Mouse (Mus musculus): ENCODE measurements around the gene Kctd18. TPM values are rescaled to one million over a fixed set of nuclear protein-coding genes. Genes with fewer than 3 reads are reported as not detected.
"Not testable (repeated sequence)": the region's sequence is repeated elsewhere in the genome, so short reads cannot be mapped to it uniquely, and the experiment has no call there.

Gene Kctd18
- total RNA-seq (2018; cell fraction: chromatin; rRNA removed): 100 to 1,000 TPM in 8 of 26 experiments, 10 to 100 TPM in 18; 20.9 to 131 (median 68.6) TPM
- total RNA-seq (2018; cell fraction: cytosol; rRNA removed): 10 to 100 TPM in 11 of 26 experiments, 1 to 10 TPM in 15; 4.7 to 14.3 (median 9.0) TPM
- total RNA-seq (2018; cell fraction: nucleus; rRNA removed): 10 to 100 TPM; 16.0 to 97.4 (median 48.4) TPM
- 9.3 to 12.7 TPM (median 10.0 TPM) in 3 replicates for polyA plus RNA-seq (2018)

DNA sequence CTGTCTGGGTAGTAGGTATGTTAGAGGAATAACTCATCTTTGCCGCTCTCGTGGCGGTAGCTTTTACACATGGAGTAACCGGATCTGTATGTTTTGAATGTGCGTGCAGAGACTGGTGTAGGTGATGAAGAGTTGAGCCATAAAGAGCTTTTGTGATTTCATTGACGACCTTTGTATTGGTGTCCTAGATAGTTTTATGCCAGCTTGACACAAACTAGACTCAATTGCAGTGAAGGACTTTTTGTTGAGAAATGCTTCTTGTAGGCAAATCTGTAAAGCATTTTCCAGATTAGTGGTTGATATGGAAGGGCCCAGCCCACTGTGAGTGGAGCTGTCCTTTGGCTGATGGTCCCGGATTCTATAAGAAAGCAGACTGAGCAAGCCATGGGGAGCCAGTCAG is at the start of gene Kctd18:
Kctd18 (minus strand) TSS at position 101 of the 400 bp plus-strand sequence.
- Histone ChIP-seq H3K79me2 (ENCODE audit: inconsistent target) (no peaks in the 10 kb centered on the region), H3K4me3 (ENCODE audit: inconsistent target) (no peak within 1 kb of the TSS), H3K36me3 (ENCODE audit: inconsistent target) (no peaks in the 10 kb centered on the region), H3K27ac (no peak within 1 kb of the TSS)
- WGBS (ENCODE audit: missing documents): 96% methylated on average over 7 of the region's 7 CpGs

DNA sequence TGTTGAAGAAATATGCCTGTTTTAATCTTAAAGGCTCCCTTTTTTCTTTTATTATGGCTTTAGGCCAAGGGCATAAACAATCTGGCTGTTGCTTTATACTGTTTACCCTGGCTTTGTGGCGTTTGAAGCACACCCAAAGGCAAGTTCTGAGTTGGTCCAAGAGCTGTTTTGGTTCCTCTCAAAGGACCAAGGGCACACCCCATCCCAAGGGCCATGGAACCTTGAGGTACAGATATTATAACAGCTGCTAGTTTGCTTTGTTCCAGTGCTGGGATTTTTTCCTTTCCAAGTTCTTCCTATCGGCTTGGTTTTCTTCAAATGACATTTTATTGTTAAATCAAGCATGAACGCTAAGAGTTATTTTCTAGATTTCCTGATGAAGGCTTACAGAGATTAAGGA is 46.9 kb upstream of the Kctd18 start:
- Histone ChIP-seq H3K36me3 (ENCODE audit: inconsistent target) (no peaks in the 10 kb centered on the region), H3K4me3 (ENCODE audit: inconsistent target) (no peak overlapping the region), H3K79me2 (ENCODE audit: inconsistent target) (no peaks in the 10 kb centered on the region), H3K27ac (no peak overlapping the region)
- WGBS (ENCODE audit: missing documents): 93% methylated on average over 3 of the region's 3 CpGs

DNA sequence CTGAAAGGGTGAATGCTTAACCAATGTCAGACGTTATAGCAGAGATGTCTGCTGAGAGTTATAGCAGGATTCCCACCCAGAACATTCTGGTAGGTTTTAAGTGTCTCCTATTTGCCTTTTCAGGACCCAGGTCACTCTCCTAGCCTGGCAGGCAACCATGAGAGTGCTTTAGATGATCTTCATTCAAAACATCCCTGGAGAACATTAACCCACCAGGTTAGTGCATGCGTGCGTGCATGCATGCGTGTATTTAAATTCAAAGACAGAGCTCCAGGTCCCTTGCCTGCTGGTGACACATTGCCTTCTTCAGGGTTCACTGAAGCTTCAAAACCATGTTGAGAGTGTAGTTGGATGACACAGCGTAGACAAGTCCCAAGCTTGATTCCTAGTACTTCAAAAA is 46.4 kb upstream of the Kctd18 start:
- H3K27ac ChIP-seq: no peak overlapping the region
- no peaks in the 10 kb centered on the region for H3K36me3 ChIP-seq (ENCODE audit: inconsistent target)
- no peak overlapping the region for H3K4me3 ChIP-seq (ENCODE audit: inconsistent target)
- 88% methylated on average over 5 of the region's 5 CpGs for WGBS (ENCODE audit: missing documents)
- no peaks in the 10 kb centered on the region for H3K79me2 ChIP-seq (ENCODE audit: inconsistent target)

DNA sequence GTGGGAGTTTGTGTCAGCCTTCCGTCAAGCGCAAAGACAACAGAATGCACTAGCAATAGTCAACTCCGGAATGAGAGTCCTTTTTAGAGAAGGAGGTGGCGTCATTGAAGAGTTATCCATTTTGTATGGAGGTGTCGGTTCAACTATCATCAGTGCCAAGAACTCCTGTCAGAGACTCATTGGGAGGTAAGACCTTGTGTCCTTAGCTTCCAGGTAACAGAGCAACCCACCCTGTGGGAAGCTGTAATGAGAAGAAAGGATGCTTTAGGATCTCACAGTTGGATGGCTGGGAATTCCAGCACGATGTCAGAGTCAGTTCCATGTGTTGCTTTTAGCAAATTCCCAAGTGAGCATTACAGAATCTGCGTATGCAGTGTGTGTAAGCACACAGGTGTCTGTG is 43.4 kb upstream of the Kctd18 start:
- Histone ChIP-seq H3K36me3 (ENCODE audit: inconsistent target) (no peaks in the 10 kb centered on the region), H3K4me3 (ENCODE audit: inconsistent target) (no peak overlapping the region), H3K27ac (no peak overlapping the region), H3K79me2 (ENCODE audit: inconsistent target) (no peaks in the 10 kb centered on the region)
- 93% methylated on average over 7 of the region's 7 CpGs for WGBS (ENCODE audit: missing documents)

DNA sequence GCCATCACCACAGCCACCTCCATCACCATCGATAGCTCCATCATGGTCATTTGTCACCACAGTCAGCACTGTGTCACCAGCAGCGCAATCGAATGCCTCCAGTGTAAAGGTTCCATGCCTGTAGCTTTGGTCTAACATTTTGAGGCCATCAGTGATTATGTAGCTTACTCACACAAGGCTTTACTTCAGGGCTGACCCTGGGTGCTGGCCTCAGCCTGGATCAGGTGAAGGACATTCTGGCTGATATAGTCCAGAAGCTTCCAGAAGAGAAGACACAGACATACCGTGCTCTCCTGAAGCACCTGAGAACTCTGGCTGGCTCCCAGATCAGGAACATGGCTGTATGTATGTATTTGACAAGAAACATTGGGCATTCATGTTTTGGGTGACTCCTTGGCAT is 40.1 kb upstream of the Kctd18 start:
- H3K79me2 ChIP-seq (ENCODE audit: inconsistent target): no peaks in the 10 kb centered on the region
- H3K4me3 ChIP-seq (ENCODE audit: inconsistent target): no peak overlapping the region
- WGBS (ENCODE audit: missing documents): 91% methylated on average over 4 of the region's 4 CpGs
- H3K36me3 ChIP-seq (ENCODE audit: inconsistent target): no peaks in the 10 kb centered on the region
- H3K27ac ChIP-seq: no peak overlapping the region

DNA sequence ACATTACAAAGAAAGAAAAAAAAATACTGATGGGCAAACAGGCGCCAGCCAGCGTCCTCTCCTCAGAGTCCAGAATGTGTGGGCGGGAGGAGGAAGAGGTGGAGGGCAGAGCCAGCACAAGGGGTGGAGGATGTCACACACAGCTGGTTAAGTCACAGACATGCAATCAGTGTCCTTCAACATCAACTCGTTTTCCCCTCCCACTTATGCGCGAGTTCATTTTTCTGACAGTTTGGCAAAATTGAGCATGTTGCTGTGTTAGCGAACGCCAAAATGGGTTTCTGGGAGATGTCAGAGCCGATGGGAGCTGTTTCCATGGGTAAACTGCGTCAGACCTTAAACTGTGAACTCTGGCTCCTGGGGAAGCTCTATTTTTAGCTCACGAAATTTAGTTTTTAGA is 38.2 kb upstream of the Kctd18 start:
- no peak overlapping the region for H3K4me3 ChIP-seq (ENCODE audit: inconsistent target)
- H3K36me3 ChIP-seq (ENCODE audit: inconsistent target): no peaks in the 10 kb centered on the region
- 74% methylated on average over 11 of the region's 11 CpGs for WGBS (ENCODE audit: missing documents)
- no peaks in the 10 kb centered on the region for H3K79me2 ChIP-seq (ENCODE audit: inconsistent target)
- no peak overlapping the region for H3K27ac ChIP-seq

DNA sequence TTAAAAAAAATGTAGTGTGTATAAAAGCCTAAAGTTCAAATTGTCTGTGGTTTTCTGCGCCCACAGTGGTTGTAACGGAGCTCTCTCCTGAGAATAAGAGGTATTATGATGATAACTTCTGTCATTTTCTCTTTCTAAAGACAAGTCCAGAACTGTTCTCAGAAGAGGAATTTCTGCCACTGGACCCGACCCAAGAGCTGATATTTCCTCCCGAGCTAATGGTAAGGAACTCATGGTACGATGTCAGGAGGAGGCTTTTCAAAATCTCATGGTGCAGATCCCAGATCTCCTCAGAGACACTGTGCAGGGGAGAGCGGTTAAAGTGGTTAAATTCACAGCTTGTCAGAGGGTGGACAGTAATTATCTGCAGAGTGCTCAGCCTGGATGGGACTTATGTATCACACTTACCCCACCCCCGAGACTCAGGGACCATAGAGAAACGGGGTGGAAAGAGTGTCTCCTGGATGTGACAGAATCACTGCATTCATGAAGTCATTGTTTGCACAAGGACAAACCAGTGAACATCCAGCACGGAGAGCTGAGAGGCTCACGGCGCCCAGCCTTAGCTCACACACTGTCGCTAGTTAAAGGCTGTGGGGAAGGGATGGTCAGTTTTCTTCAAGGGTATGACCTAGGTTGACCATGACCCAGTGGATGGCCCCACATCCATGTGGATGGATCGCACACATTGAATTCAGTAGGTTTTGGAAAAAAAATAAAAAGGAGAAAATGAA is 37.5 kb upstream of the Kctd18 start:
- Histone ChIP-seq H3K27ac (no peak overlapping the region), H3K36me3 (ENCODE audit: inconsistent target) (no peaks in the 10 kb centered on the region), H3K4me3 (ENCODE audit: inconsistent target) (no peak overlapping the region), H3K79me2 (ENCODE audit: inconsistent target) (no peaks in the 10 kb centered on the region)
- WGBS (ENCODE audit: missing documents): 89% methylated on average over 13 of the region's 13 CpGs

DNA sequence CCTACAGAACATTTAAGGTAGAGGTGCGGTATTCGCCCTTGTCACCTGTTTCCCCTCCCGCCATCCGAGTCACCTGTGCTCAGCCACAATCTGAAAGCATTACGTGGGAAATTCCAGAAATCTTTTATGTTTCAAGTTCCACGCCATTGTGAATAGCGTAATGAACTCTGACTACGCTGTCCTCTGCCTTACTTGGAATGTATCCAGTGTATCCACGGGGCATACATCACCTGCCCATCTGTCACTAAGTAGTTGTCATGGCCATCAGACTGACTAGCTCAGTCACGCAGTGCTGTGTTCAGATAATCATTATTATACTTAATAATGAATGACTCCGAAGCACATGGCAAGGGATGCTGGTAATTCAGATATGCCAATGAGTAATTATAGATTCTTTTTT is 36.8 kb upstream of the Kctd18 start:
- 91% methylated on average over 11 of the region's 11 CpGs for WGBS (ENCODE audit: missing documents)
- Histone ChIP-seq H3K4me3 (ENCODE audit: inconsistent target) (no peak overlapping the region), H3K27ac (no peak overlapping the region), H3K36me3 (ENCODE audit: inconsistent target) (no peaks in the 10 kb centered on the region), H3K79me2 (ENCODE audit: inconsistent target) (no peaks in the 10 kb centered on the region)

DNA sequence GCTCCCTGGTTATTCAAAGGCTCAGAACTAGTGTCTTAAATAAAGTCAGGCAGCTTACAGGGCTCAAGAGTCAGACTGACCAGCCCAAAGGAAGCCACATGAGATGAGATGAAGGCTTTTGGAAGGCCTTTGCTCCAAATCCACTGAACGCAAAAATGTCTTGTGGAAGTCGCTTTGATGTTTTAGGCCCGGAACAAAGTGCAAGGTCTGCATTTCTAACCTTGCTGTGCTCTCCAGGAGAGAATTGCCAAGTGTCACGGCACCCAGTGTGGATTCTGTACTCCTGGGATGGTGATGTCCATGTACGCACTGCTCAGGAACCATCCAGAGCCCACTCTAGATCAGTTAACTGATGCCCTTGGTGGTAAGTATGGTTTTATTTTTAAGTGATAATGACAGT is 30.4 kb upstream of the Kctd18 start:
- 92% methylated on average over 5 of the region's 5 CpGs for WGBS (ENCODE audit: missing documents)
- Histone ChIP-seq H3K36me3 (ENCODE audit: inconsistent target) (no peaks in the 10 kb centered on the region), H3K4me3 (ENCODE audit: inconsistent target) (no peak overlapping the region), H3K27ac (no peak overlapping the region), H3K79me2 (ENCODE audit: inconsistent target) (no peaks in the 10 kb centered on the region)

DNA sequence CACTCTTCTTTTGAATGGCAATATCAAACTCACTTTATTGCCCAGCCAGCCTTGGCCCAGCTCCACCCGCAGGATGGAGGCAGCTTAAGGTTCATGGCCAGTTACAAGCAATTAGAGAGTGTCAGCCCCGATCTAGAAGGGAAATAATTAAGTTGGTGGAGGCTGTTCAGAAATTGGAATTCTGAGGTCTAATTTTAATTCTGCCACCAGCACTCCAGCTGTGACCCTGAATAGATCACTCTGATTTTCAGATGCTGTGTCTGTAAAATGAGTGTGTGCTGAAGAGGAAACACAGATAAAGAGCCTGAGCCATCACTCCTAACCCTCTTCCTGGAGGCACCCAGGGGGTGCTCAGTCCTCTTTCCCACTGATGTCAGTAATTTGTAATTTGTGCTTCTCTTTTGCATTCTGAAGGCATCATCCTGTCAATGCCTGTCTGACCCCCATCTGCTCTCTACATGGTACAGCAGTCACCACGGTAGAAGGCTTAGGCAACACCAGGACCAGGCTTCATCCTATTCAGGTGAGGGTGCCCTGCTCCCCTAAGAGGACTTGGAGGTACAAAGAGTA is 28.1 kb upstream of the Kctd18 start:
- 91% methylated on average over 3 of the region's 3 CpGs for WGBS (ENCODE audit: missing documents)
- Histone ChIP-seq H3K4me3 (ENCODE audit: inconsistent target) (no peak overlapping the region), H3K27ac (no peak overlapping the region), H3K36me3 (ENCODE audit: inconsistent target) (no peaks in the 10 kb centered on the region), H3K79me2 (ENCODE audit: inconsistent target) (no peaks in the 10 kb centered on the region)

DNA sequence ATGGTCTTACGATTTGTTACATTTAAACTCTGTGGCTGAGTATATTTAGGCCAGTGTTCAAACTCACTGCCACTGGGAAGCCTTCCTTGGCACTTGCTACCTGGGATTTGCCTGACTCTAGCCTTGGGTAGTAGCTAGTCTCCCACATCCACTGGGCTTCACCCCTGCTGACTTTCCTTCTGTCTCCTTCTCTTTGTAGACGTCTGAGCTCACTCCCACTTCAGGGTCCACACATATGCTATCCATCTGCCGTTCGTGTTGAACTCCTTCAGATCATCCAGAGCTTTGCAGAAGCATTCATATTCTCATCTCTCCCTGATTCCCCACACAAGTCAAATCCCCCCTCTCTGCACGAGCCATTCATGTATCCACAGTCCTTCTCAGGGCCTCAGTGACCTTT is 26.8 kb upstream of the Kctd18 start:
- no peaks in the 10 kb centered on the region for H3K36me3 ChIP-seq (ENCODE audit: inconsistent target)
- WGBS (ENCODE audit: missing documents): 97% methylated on average over 5 of the region's 5 CpGs

DNA sequence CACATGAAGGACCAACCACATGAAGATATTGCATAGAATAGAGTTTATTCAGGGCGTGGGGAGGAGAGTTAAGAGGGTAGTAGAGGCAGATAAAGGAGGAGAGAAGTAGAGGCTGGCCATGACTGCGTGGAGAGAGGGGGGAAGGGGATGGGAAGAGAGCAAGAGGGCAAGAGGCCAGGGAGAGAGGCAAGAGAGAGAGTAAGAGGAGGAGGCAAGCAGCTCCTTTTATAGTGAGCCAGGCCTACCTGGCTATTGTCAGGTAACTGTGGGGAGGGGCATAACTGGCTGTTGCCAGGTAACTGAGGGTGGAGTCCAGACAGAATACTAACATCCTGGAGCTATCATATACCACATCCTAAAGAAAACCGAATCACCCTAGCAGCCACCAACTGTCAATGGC is 26.3 kb upstream of the Kctd18 start:
- H3K27ac ChIP-seq: no peak overlapping the region
- H3K4me3 ChIP-seq (ENCODE audit: inconsistent target): no peak overlapping the region
- no peaks in the 10 kb centered on the region for H3K79me2 ChIP-seq (ENCODE audit: inconsistent target)
- H3K36me3 ChIP-seq (ENCODE audit: inconsistent target): no peaks in the 10 kb centered on the region
- 65% methylated on average over 3 of the region's 3 CpGs for WGBS (ENCODE audit: missing documents)

More for the DNA sequence above, 26.8 kb upstream of the Kctd18 start:
- H3K79me2 ChIP-seq (ENCODE audit: inconsistent target): no peaks in the 10 kb centered on the region
- no peak overlapping the region for H3K27ac ChIP-seq
- no peak overlapping the region for H3K4me3 ChIP-seq (ENCODE audit: inconsistent target)

DNA sequence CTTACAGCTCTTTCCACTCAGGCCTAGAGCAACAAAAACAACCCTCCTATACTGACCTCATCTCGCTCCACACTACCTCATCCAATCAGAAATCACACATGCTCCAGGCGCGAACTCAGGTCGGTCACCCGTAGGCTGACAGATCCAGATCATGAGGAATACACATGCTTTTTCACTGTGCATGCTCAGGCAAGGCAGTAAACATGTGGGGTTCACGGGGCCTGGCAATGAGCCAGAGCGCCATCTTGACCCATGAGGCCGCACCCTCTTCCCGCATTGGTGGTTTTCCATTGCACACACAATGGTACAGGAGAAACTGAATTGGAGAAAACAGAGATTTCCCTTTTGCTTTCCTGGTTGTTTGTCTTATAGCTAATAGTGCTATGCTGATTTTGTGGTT is 18.6 kb upstream of the Kctd18 start:
- not testable (repeated sequence) for H3K36me3 ChIP-seq (ENCODE audit: inconsistent target); H3K79me2 ChIP-seq (ENCODE audit: inconsistent target); H3K27ac ChIP-seq; H3K4me3 ChIP-seq (ENCODE audit: inconsistent target)
- WGBS (ENCODE audit: missing documents): 95% methylated on average over 9 of the region's 9 CpGs

DNA sequence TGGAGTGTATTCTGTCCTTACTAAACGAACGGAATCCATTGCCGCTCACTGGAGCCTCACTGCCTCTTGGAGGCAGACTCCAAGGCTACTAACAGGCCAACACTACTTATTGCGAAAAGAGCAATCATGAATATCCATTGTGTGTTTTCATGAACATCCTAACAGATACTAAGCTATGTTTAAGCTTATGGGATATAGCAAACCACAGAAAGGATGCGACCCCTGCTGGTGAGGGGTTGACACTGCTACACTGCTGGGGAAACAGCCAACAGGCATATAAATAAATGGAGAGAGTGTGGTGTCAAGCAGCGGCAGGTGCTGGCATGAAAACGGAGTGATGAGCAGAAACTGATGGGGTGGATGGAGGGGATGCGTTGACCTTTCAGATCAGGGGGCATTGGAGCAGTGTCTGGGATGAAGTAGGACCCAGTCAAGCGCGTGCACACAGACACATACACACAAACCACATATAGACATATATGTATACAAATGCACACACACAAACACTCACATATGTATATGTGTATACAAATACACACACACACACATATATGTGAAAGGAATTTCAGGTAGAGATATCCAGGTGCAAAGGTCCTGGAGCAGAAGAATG is 12.5 kb upstream of the Kctd18 start:
- no peak overlapping the region for H3K27ac ChIP-seq
- H3K36me3 ChIP-seq (ENCODE audit: inconsistent target): no peaks in the 10 kb centered on the region
- WGBS (ENCODE audit: missing documents): 65% methylated on average over 10 of the region's 10 CpGs
- no peaks in the 10 kb centered on the region for H3K79me2 ChIP-seq (ENCODE audit: inconsistent target)
- no peak overlapping the region for H3K4me3 ChIP-seq (ENCODE audit: inconsistent target)
